Mouse (Mus musculus) heart, postnatal 25 days (tissue): ENCODE measurements at regions not wholly inside any gene's neighbourhood (a gene's known extent, or its start where the extent isn't known, plus 50 kb on each side); places are given as distances from the start of the nearest gene placed in this dataset.
"Not testable (repeated sequence)": the region's sequence is repeated elsewhere in the genome, so short reads cannot be mapped to it uniquely, and the experiment has no call there.

ENCODE experiments used
- DNase-seq: peaks from one replicate; pipeline ENCODE4 v3.0.0; 2022; ENCODE audit warnings: low spot score
- intact Hi-C: fragments of 180-260 bp; cut with DNase I; formaldehyde crosslinking; loops from one replicate; pipeline ENCODE4 v1.15.1; 2025

DNA sequence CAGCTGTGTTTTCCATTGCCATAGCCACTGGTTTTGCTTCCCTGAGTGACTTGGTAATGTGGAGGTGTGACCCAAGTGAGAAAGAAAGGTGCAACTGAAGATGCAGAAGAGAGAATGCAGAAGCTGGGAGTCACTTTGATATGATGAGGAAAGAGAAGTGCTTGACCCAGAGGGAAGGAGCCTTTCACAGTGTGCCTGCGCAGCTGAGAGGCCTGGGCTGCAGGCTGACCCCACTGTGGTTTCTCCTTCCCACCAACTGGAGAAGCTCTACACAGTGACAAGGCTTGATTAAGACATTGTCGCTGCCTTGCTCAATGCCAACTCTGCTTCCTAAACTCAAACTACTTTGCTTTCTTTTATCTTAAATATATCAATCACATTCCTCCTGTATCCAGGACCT, 305.3 kb upstream of the Kdm8 start:
- DNase-seq, result no peak
- intact Hi-C loops, result no loop called here

DNA sequence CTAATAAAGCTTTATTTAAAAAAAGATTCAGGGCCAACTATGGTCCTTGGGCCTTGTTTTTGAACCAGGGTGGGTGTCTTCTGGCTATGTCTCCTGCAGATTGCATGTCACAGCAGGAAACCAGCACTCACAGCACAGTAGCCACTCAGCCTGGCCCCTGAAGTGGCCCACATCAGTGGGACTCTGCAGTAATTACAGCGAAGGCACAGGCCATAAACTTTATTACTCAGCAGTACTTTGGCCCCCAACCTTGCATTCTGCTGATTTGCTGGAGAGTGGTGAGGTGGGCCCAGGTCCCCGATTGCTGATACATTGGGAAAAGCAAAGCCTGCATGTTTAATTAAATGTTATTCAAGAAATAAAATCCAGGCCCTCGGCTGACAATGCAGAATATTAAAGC, 303.6 kb upstream of the Kdm8 start:
- intact Hi-C loops, result no loop called here
- DNase-seq, result no peak

DNA sequence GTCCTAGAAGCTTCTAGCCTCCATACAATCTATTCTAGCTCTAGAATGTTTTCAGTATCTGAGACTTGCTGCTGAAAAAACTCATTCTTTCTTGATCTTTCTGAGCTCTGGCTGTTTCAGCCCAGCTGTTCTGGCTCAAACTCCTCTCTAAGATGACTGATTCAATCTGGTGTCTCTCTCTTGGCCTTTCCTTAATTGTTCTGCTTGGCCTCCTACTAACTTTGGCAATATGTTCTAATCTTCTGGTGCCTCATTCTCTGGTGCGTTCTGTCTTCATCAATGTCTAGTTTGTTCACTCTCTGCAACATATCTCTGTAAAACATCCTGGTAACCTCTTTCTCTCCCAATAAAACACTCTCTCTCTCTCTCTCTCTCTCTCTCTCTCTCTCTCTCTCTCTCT, 302.6 kb upstream of the Kdm8 start:
- intact Hi-C loops, result no loop called here
- no peak for DNase-seq

DNA sequence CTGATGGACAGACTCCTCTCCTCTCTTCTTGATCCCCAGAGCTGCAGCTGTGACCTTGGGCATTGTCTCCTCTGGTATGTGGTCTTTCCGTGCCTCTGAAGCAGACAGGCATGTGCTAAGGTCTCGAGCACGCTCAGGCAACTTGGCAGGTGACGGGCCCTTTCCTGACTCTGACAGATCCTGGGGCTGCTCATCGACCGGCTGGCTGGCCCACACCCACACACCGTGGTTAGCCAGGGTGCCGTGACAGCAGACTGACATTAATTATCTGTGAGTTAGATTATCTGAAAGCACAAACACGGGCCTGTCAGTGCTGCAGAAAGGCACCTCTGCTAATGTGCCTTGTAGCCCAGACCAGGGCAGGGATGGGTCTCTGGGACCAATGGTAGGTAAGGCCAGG, 298.5 kb upstream of the Kdm8 start:
- DNase-seq, result no peak
- intact Hi-C loops, result no loop called here

DNA sequence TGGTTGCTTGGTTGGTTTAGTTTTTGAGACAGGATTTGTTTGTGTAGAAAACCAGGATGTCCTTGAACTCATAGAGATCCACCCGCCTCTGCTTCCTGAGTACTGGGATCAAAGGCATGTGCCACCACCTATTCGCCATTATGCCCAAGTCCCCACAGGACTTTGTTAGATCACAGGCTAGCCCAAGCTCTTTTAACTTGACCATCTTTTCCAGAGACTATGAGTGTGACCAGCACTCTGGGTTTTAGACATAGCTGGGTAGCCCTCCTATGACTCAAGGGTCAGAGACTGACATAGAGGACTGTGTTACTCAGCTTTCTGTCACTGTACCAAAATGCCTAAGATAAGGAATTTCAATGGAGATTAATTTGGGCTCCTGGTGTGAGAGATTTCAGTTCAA, 295.3 kb upstream of the Kdm8 start:
- intact Hi-C loops, result no loop called here
- no peak for DNase-seq

DNA sequence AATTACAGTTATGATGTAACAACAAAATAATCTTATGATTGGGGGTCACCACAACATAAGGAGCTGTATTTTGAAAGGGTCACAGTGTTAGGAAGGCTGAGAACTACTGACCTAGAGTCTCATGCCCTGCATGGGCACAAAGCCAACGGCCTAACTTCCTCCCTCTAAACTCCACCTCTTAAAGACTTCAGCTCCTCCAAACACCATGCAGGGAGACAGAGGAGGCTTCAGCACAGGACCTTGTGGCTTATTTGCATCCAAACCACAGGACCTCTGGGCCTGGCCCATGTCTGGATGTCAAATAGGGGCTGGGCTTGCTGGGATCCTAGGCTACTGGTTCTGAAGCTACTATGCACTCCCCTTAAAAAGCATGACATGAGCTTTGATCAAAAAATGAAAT, 294.7 kb upstream of the Kdm8 start:
- intact Hi-C loops, result no loop called here
- no peak for DNase-seq

DNA sequence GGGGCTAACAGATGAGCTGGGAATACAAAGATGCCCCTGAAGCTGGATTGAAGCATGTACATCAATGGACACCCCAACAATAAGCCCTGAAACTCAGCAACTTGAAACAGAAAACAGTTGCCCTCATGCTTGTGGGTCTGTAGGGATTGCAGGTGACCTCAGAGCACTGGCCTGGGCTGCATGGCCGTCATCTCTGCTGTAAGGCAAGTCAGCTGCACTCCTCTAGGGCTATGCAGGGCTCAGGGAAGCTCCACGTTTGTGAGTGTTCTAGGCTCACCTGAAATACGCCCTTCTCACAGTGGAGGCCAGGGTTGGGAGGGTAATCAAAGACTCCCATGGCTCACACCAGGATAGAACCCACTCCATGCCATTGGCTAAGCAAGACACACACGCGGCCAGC, 292.2 kb upstream of the Kdm8 start:
- no peak for DNase-seq
- intact Hi-C loops, result no loop called here

DNA sequence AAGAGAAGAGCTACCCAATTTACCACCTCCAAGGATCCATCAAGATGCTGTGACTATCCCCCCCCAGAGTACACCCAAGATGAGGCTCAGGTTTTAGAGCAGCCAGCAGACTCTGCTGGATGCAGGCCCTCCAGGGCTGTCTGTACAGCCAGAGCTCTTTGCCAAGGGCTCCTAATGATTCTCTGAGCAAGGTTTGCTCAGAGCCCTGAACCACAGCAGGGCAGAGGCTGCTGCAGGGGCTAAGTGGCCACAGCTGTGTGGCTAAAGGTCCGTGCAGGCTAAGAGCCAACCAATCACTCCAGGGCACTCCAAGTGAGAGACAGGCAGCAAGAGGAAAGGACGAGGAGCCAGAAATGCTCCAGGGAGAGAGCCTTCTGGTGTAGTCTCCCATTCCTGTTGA, 289.2 kb upstream of the Kdm8 start:
- intact Hi-C loops, result no loop called here
- no peak for DNase-seq

DNA sequence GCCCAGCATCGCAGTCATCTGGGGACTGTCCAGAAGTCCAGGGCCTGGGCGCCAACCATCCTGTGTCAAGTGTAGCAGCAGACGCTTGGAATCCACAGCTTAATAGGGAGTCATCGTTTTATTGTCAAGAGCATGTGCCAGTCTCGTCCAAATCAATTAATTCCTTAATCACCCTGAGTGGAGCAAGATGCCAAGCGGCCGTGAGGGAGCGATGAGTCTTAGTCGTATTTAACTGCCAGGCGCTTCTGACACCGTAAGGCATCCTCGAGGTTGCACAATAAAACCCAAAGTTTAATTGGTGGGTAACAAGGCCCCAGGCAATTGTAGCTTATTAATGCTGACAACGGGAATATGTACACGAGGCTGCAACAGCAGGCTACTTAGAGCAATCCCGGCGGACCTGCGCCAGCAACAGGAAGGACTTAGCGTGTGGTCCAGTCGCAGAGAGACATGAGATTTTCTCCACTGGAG, 277.6 kb upstream of the Kdm8 start:
- DNase-seq, result no peak

DNA sequence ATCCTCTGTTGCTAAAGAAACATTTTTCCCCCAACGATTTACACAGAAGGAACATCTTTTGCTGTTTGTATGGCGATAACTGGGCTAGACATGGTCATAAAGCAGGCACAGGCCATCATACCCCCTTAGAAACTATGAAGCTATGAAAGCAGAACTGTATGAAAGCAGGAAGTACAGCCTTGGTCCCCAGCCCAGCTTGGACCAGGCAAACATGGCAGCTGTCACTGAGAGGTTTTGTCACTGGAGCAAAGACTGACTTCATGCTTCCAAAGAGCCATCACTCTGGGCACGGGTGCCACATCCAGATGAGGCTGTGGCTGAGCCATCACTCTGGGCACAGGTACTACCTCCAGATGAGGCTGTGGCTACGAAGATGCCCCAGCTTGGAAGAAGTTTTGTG, 276.8 kb upstream of the Kdm8 start:
- DNase-seq, result no peak
- intact Hi-C loops, result no loop called here

More for the DNA sequence above, 277.6 kb upstream of the Kdm8 start:
- intact Hi-C loops, result no loop called here

DNA sequence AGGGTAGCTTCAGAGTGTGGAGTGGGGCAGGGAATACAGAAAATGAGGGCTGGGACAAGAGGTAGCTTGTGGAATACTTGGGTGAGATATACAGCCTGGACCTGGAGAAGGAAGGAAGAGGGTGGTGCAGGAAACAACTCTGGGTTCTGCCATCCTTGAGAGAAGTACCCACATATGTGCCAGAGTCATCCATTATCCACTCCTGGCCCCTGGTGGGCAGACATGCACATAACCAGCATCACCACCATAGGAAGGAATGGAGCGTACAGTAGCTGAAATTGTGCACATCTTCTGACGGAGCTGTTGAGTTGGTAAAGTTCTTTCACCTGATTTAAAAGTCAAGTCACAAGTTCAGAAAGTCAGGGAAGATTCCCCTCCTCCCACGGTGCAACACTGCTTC, 262.9 kb upstream of the Kdm8 start:
- no peak for DNase-seq
- intact Hi-C loops, result loop anchor here (5.0 kb wide), 1 partner anchor 1054 kb away; no protein-coding TSS in a partner anchor

DNA sequence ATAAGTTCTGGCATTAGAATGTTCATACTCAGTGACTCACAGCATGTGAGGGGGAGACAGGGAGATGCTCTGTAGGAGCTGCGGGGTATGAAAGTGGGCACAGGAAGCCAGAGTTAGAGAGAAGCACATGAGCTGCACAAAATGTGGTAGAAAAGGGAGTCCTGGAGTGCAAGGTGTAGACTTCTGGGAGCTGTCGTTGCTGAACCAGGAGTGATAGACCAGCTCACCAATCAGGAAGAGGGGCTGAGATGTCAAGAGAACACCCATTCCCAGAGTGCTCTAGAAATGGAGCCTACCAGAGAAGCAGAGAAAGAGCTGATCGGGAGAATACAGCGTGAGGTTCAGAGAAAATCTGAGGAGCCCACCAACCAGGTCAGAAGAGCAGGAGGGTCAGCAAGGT, 262.2 kb upstream of the Kdm8 start:
- intact Hi-C loops, result loop anchor here (5.0 kb wide), 1 partner anchor 1055 kb away; no protein-coding TSS in a partner anchor

DNA sequence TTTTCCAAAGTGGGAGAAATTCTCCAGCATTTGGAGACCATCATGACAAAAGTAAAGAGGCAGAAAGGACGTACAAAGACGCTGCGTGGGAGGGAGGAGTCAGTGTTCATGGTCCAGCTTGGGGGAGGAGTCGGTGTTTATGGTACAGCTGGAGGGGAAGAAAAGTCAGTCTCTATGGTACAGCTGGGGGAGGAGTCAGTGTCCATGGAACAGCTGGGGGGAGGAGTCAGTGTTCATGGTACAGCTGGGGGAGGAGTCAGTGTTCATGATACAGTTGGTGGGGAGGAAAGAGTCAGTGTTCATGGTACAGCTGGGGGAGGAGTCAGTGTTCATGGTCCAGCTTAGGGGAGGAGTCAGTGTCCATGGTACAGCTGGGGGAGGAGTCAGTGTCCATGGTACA, 261.5 kb upstream of the Kdm8 start:
- intact Hi-C loops, result loop anchor here (5.0 kb wide), 1 partner anchor 1056 kb away; no protein-coding TSS in a partner anchor
- DNase-seq, result not testable (repeated sequence)

More for the DNA sequence above, 262.2 kb upstream of the Kdm8 start:
- DNase-seq, result no peak

DNA sequence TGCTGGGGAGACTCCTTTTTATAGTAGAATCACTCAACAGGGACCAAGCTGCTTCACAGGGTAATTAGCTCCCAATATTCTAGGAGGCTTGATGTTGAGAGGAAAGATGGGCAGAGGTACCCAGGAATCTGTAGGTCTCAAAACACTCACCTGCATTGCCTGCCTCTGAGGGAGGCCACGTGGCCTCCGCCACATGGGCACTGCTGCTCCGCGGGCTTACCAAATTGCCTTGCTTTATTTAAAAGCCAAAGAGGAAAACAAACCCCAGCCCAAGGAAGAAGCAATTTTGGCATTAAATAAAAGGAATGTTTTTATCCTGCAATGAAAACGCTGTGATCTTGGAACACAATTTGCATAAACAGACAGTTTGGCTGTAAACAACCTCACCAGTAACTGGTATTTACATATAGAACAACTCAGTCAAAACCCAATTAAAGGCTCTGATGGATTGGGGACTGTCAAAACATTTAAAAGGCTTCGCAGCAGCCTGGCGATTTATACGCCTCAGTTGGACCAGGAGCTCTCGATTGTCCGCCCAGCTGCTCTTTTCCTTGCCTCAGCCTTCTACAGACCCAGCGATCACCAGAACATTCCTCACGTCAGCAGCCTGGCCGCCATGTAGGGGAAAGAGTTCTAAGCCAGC, 259.3 kb upstream of the Kdm8 start:
- intact Hi-C loops, result no loop called here
- DNase-seq, result no peak

DNA sequence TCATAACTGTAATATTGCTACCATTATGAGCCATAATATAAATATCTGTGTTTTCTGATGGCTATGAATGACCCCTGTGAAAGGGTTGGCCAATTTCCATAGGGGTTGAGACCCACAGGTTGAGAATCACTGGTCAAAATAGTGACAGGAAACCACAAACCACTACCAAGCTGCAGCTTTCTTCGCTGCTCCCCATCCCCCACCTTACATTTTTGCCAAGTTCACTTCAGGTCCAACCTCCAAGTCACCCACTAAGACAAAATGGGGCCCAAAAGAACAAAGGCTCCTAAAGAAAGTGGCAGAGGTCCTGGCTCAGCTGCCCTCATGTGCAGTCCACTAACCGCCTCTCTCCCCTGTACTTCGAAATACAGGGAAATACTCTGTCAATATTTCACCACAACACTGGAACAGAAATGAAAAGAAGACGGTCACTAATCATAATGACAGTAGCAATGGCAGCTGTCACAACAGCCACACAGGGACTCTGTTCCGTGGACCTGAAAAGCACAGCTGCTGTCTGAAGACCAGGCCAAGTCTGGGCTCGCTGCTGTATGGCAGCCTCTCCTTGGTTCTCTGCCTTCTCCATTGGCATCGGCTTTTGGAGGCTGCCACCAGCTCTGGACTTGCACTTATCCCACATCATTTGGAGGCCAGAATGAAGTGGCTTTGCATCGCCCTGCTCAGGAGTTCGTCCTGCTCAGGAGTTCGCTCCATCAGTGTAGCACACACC, 257.3 kb upstream of the Kdm8 start:
- intact Hi-C loops, result no loop called here
- DNase-seq, result no peak

DNA sequence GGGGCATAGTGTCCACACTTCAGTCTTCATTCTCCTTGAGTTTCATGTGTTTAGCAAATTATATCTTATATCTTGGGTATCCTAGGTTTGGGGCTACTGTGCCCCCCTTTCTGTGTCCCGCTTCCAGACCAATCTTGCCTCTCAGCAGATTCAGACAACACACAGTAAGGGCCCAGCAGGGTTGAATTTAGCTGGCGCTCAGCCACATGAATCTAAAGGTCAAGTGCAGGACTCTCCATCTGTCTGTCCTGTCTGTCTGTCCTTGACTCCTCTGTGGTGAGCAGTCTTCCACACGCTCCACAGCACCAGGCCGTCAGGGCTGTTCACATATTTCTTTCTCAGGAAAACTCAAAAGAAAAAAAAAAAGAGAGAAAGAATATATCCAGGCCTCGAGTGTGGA, 255.5 kb upstream of the Kdm8 start:
- DNase-seq, result no peak
- intact Hi-C loops, result no loop called here

DNA sequence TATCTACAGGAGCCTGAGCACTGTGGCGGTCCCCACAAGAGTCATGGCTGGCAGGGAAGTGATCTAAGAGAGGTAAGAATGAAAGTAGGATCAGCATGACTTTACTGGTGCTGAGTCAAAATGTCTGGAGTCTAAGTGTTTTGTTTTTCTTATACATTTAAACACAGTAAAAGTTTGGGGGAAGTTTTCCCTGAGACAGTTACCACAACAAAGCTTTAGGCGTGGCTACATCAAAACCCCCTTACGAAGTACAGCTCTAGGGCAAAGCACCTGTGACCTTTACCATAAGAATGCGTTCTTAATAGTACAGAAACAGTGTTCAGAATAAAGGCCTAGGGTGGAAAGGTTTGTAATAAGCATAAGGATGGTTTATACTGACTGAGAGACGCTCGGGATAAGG, 254.4 kb upstream of the Kdm8 start:
- DNase-seq, result no peak
- intact Hi-C loops, result no loop called here

DNA sequence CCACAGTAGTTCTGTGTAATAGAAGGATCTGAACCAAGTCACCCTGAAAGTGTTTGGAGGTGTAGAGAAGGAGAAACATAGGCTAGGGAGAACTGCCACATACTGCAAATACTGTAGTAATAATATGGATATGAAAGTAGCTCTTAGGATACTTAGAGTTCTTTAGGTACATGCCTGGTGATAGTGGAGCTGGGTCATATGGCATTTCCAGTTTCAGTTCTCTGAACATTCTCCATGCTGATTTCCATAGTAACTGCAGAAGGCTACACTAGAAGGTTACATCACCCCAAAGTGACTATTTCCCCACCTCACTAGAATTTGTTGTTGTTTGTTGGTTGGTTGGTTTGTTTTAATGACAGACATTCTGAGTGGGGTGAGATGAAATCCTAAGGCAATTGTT, 253.2 kb upstream of the Kdm8 start:
- DNase-seq, result no peak
- intact Hi-C loops, result no loop called here

DNA sequence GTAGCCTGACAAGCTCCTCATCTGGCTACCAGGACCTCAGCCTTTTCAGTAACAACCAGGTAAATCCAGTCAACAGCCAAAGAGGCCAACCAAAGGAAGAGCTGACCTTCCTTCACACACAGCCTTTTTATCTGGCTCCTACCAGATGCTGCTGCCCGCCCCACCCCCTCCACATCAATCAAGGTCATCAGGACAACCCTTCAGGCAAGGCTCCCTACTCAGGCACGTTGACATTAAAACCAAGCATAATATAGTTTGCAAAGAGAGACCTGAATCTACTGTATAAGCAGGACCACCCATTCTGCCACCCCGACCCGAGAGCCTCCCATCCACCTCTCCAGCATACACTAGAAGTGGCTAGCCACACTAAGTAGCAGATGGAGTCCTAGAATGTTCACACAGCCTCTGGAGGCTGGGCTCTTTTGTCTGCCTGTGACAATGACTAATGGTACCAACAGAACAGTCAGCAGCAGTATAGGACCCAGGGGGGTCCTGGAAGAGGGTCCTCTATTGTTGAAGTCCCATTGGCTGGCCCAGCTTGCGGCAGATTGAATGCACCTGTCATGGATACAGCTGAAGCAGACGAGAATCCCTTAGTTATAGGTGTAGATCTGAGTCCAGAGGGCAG, 233.0 kb upstream of the Kdm8 start:
- intact Hi-C loops, result no loop called here
- DNase-seq, result no peak

DNA sequence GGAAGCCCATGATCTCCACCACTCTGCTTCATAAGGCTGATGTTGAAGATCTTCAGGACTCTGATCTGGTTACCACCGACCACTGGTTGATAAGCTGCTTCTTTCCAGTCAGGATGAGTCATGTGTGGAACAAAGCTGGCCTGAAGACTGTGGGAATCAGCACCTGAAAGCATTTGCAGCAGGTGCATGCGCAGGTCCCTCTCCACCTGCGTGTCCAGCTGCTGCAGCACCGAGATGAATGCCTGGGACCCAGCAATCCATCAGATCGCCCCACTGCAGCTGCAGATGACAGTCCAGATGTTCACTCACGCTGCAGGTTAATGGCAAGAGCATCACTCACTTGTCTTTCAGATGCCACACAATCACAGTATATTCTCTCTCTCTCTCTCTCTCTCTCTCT, 230.4 kb upstream of the Kdm8 start:
- DNase-seq, result no peak
- intact Hi-C loops, result no loop called here

DNA sequence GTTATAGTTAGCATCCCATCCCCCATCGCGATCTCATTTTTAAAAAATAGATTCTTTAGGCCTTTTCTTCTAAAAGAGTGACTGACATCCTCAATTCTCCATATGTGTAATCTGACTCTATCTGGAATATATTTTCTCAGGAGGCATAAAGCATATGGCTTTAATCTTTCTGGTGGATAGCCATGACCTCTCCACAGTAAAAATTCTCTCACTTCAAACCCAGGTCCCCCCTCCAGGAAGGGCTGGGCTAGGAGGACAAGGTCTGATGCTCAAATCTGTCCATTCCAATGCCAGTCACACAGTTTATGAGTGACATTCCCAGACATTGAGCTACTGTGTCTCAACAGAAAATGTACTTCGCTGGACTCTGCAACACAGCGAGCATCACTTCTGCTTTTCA, 226.8 kb upstream of the Kdm8 start:
- no peak for DNase-seq
- intact Hi-C loops, result no loop called here
